Mouse (Mus musculus): ENCODE measurements at regions not wholly inside any gene's neighbourhood (a gene's known extent, or its start where the extent isn't known, plus 50 kb on each side); places are given as distances from the start of the nearest gene placed in this dataset.

- ChIA-PET POLR2A (interaction anchor here in 1 of 4 experiments (0.6 kb wide), 1 partner anchor 235 kb away, joined by 3 read pairs; no protein-coding TSS in a partner anchor), CTCF (no interaction called here)
These were observed 187.9 kb downstream of the Dusp6 start for GRCm38 (mm10) chr10:99450714-99451625.

- ChIA-PET CTCF (interaction anchor here in 1 of 4 experiments (0.6 kb wide), 1 partner anchor 12 kb away, joined by 3 read pairs; no protein-coding TSS in a partner anchor), POLR2A (no interaction called here)
These were observed 188.8 kb downstream of the Dusp6 start for GRCm38 (mm10) chr10:99451639-99452417.

DNA sequence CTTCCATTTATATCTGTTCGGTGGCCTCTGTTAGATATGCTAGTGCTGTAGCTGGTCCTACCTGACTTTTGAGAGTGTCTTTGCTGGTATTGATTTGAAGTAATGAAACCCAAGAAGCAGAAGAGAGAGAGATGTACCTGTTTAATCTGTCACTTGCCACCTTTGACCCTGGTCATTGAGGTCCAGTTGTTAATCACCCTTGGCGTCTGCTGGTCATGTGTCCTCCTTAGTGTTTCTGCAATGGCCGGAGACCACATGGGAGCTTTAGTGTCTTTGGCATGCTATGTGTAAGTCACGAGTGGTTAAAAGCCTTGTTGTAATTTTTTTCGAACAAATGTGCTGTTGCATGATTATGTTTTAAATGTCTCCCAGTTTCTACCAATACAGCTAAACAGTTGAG, 193.1 kb downstream of the Dusp6 start:
- CTCF ChIA-PET, result no interaction called here
- POLR2A ChIA-PET, result interaction anchor here in 1 of 4 experiments (1.9 kb wide), 1 partner anchor 13 kb away, joined by 6 read pairs; no protein-coding TSS in a partner anchor

DNA sequence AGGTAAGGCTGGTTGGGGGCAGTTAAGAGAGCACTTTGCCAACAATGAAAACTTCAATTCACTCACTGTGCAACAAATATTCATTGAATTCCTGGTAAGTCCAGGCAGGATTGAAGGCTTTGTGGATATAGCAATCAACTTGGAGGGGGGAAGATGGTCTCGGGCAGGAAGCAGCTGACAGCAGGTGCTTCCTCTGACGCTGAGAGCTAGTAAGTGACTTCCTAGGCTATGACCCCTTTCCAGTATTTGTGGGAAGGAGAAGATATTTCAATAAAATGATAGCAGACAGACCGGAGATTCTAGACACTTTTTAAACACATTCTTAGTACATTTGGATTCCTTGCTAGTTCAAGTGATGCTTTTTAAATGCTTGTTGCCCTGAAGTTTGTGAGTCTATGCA, 195.0 kb downstream of the Dusp6 start:
- POLR2A ChIA-PET, result interaction anchor here in 2 of 4 experiments (0.6 to 1.1 kb wide), 2 partner anchors 11 to 196 kb away, joined by 3 read pairs; no protein-coding TSS in a partner anchor
- CTCF ChIA-PET, result interaction anchor here in 1 of 4 experiments (0.6 kb wide), 1 partner anchor 82 kb away, joined by 3 read pairs; no protein-coding TSS in a partner anchor

- POLR2A ChIA-PET, result no interaction called here
These were observed 196.2 kb downstream of the Dusp6 start for GRCm38 (mm10) chr10:99459171-99459660.

GRCm38 (mm10) chr10:99459823-99460361, 196.9 kb downstream of the Dusp6 start:
- POLR2A ChIA-PET, result interaction anchor here in 1 of 4 experiments (1.0 kb wide), 1 partner anchor 9 kb away, joined by 5 read pairs; no protein-coding TSS in a partner anchor

More at GRCm38 (mm10) chr10:99459171-99459660, 196.2 kb downstream of the Dusp6 start:
- CTCF ChIA-PET, result no interaction called here

GRCm38 (mm10) chr10:99460847-99461445, 197.9 kb downstream of the Dusp6 start:
- ChIA-PET POLR2A (interaction anchor here in 3 of 4 experiments (0.6 to 1.4 kb wide), 9 partner anchors 8 to 245 kb away, joined by 3 to 8 read pairs (median 3); partner anchors contain the start of gene Dusp6 (in 1 of the 3)), CTCF (interaction anchor here in 2 of 4 experiments (0.6 to 1.1 kb wide), 2 partner anchors 12 to 705 kb away, joined by 3 read pairs; no protein-coding TSS in a partner anchor)

More at GRCm38 (mm10) chr10:99459823-99460361, 196.9 kb downstream of the Dusp6 start:
- CTCF ChIA-PET, result interaction anchor here in 1 of 4 experiments (0.6 kb wide), 1 partner anchor 706 kb away, joined by 3 read pairs; no protein-coding TSS in a partner anchor

GRCm38 (mm10) chr10:99461446-99461966, 198.5 kb downstream of the Dusp6 start:
- ChIA-PET POLR2A (interaction anchor here in 3 of 4 experiments (0.6 to 1.4 kb wide), 8 partner anchors 12 to 246 kb away, joined by 3 to 8 read pairs (median 3); partner anchors contain the start of gene Dusp6 (in 1 of the 3)), CTCF (interaction anchor here in 1 of 4 experiments (1.1 kb wide), 1 partner anchor 12 kb away, joined by 3 read pairs; no protein-coding TSS in a partner anchor)

DNA sequence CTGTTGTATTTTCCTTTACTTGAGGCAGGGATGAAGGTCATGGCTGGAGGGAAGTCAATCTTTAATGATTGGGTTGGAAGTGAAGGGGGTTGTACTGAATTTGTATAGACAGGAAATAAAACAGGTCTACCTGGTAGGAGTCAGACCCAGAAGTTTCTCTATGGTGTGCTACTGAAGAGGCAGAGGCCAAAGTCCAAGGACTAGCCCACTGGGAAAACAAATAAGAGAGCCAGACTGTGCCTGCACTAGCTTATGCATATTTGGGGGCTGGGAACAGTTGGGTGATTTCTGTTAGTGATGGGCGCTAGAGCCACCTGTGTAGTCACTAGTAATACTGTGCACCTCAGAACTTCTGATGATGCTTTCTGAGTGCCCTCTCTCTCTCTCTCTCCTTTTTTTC, 203.7 kb downstream of the Dusp6 start:
- ChIA-PET CTCF (no interaction called here), POLR2A (interaction anchor here in 1 of 4 experiments (0.7 kb wide), 1 partner anchor 505 kb away, joined by 3 read pairs; no protein-coding TSS in a partner anchor)

- ChIA-PET POLR2A (interaction anchor here in 1 of 4 experiments (0.7 kb wide), 1 partner anchor 504 kb away, joined by 3 read pairs; no protein-coding TSS in a partner anchor), CTCF (no interaction called here)
These were observed 204.3 kb downstream of the Dusp6 start for GRCm38 (mm10) chr10:99467319-99467842.

DNA sequence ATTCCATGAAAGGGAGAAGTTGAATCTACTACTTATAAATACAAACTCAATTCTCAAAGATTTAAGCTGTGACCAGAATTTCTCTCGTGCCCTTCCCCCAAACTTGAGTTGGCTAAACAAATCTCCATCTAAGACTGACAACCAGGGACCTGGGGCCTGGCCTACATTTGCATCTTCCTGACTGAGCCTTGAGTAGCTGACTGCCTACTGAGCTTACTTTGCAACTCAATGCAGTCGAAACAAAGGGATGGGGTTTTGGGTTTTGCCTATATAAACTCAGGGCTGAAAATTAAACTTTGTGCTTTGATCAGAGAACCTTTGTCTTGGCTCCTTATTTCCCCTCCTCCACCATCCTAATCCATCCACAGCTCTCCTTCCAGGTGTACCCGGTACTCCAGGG, 205.9 kb downstream of the Dusp6 start:
- POLR2A ChIA-PET, result interaction anchor here in 2 of 4 experiments (0.8 to 1.2 kb wide), 6 partner anchors 9 to 307 kb away, joined by 3 to 6 read pairs (median 3); no protein-coding TSS in a partner anchor
- CTCF ChIA-PET, result no interaction called here

- CTCF ChIA-PET, result no interaction called here
- POLR2A ChIA-PET, result no interaction called here
These were observed 208.9 kb downstream of the Dusp6 start for GRCm38 (mm10) chr10:99471832-99472497.

GRCm38 (mm10) chr10:99472806-99473205, 209.8 kb downstream of the Dusp6 start:
- ChIA-PET POLR2A (no interaction called here), CTCF (interaction anchor here in 1 of 4 experiments (1.0 kb wide), 1 partner anchor 12 kb away, joined by 3 read pairs; no protein-coding TSS in a partner anchor)

- POLR2A ChIA-PET, result interaction anchor here in 2 of 4 experiments (0.5 to 0.6 kb wide), 2 partner anchors 12 to 177 kb away, joined by 3 to 9 read pairs; no protein-coding TSS in a partner anchor
- CTCF ChIA-PET, result interaction anchor here in 2 of 4 experiments (0.6 to 1.0 kb wide), 2 partner anchors 12 to 260 kb away, joined by 3 to 6 read pairs; no protein-coding TSS in a partner anchor
These were observed 210.7 kb downstream of the Dusp6 start for GRCm38 (mm10) chr10:99473758-99474157.

DNA sequence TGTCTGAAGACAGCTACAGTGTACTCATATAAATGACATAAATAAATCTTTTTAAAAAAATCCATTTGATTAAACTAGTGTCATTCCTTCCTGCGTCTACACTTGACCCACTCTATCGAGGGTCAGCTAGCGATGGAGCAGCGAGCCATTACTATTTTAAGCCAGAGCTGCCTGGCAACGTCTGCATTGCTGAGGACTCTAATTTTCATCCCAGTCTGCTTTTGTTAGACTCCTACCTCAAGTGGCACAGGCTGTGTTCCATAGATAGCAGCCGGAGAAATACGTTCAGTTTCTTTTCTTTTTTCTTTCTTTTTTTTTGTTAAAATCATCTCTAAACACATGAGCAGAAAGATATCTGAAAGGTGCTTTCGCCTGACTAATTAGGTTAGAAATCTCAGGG, 211.5 kb downstream of the Dusp6 start:
- CTCF ChIA-PET, result interaction anchor here in 2 of 4 experiments (0.5 to 0.6 kb wide), 2 partner anchors 21 to 61 kb away, joined by 3 to 4 read pairs; no protein-coding TSS in a partner anchor
- POLR2A ChIA-PET, result no interaction called here

GRCm38 (mm10) chr10:99476214-99476613, 213.2 kb downstream of the Dusp6 start:
- ChIA-PET POLR2A (no interaction called here), CTCF (interaction anchor here in 1 of 4 experiments (0.7 kb wide), 1 partner anchor 84 kb away, joined by 4 read pairs; no protein-coding TSS in a partner anchor)

DNA sequence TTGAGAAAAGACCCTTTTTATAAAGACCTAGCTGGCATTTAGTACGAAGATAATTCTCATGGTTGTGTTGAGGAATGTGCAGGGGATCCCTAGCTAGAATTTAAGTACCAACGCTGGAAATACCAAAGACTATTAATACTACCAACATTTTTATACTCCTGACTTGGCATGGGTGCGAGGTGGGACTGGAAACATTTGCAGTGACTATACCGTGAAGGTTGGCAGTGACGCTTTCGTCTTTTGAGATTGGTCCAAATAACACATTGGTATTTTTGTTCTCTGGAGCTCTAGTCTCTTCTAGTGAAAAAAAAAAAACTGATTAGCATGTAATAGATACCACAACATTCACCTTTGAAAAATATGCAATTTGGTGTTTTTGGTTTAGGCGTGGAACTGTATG, 213.7 kb downstream of the Dusp6 start:
- POLR2A ChIA-PET, result no interaction called here
- CTCF ChIA-PET, result interaction anchor here in 1 of 4 experiments (0.7 kb wide), 1 partner anchor 84 kb away, joined by 4 read pairs; no protein-coding TSS in a partner anchor
